Mouse (Mus musculus): ENCODE data around the gene Ppp1r21. TPM values are rescaled to one million over a fixed set of nuclear protein-coding genes. Genes with fewer than 3 reads are reported as not detected.

Ppp1r21 gene
- total RNA-seq, 2 experiments from 2014 or later, result 67.4 to 78.8 TPM

- DNase-seq (ENCODE audit: low spot score in 2 of 2), result peak; percentile 75
- intact Hi-C loops (cut with DNase I), result no loop called here
Measured at GRCm38 (mm10) chr17:88558168-88558842, 28.4 kb downstream of the Ppp1r21 start.

- intact Hi-C loops (cut with DNase I), result no loop called here
- DNase-seq (ENCODE audit: low spot score in 2 of 2), result no peak
Measured at GRCm38 (mm10) chr17:88563611-88564010, 33.7 kb downstream of the Ppp1r21 start.

- intact Hi-C loops (cut with DNase I), result no loop called here
- no peak for DNase-seq (ENCODE audit: low spot score in 2 of 2)
Measured at GRCm38 (mm10) chr17:88569807-88570540, 40.1 kb downstream of the Ppp1r21 start.

GRCm38 (mm10) chr17:88570784-88571183 lies 40.9 kb downstream of the Ppp1r21 start:
- no peak for DNase-seq (ENCODE audit: low spot score in 2 of 2)
- intact Hi-C loops (cut with DNase I), result no loop called here

- no peak for DNase-seq (ENCODE audit: low spot score in 2 of 2)
- intact Hi-C loops (cut with DNase I), result no loop called here
Measured at GRCm38 (mm10) chr17:88574811-88575210, 44.9 kb downstream of the Ppp1r21 start.

GRCm38 (mm10) chr17:88578522-88579242 lies 48.8 kb downstream of the Ppp1r21 start:
- intact Hi-C loops (cut with DNase I), result no loop called here
- no peak for DNase-seq (ENCODE audit: low spot score in 2 of 2)

- DNase-seq (ENCODE audit: low spot score in 2 of 2), result no peak
- intact Hi-C loops (cut with DNase I), result no loop called here
Measured at GRCm38 (mm10) chr17:88580556-88580955, 50.6 kb downstream of the Ppp1r21 start.

- intact Hi-C loops (cut with DNase I), result no loop called here
- DNase-seq (ENCODE audit: low spot score in 2 of 2), result peak in 1 of 2 experiments; percentile 51
Measured at GRCm38 (mm10) chr17:88581511-88582021, 51.6 kb downstream of the Ppp1r21 start.

- intact Hi-C loops (cut with DNase I), result no loop called here
Measured at GRCm38 (mm10) chr17:88582999-88583398, 53.1 kb downstream of the Ppp1r21 start.

GRCm38 (mm10) chr17:88583411-88583810 lies 53.5 kb downstream of the Ppp1r21 start:
- intact Hi-C loops (cut with DNase I), result no loop called here
- DNase-seq (ENCODE audit: low spot score in 2 of 2), result no peak

More at GRCm38 (mm10) chr17:88582999-88583398, 53.1 kb downstream of the Ppp1r21 start:
- DNase-seq (ENCODE audit: low spot score in 2 of 2), result no peak

- no peak for DNase-seq (ENCODE audit: low spot score in 2 of 2)
- intact Hi-C loops (cut with DNase I), result no loop called here
Measured at GRCm38 (mm10) chr17:88587371-88587770, 57.5 kb downstream of the Ppp1r21 start.

- no peak for DNase-seq (ENCODE audit: low spot score in 2 of 2)
- intact Hi-C loops (cut with DNase I), result no loop called here
Measured at GRCm38 (mm10) chr17:88588228-88588627, 58.3 kb downstream of the Ppp1r21 start.

- intact Hi-C loops (cut with DNase I), result no loop called here
- no peak for DNase-seq (ENCODE audit: low spot score in 2 of 2)
Measured at GRCm38 (mm10) chr17:88590251-88590650, 60.3 kb downstream of the Ppp1r21 start.

GRCm38 (mm10) chr17:88595071-88595470 lies 65.2 kb downstream of the Ppp1r21 start:
- DNase-seq (ENCODE audit: low spot score in 2 of 2), result no peak
- intact Hi-C loops (cut with DNase I), result loop anchor here (1.0 kb wide), 1 partner anchor 46 kb away; no protein-coding TSS in a partner anchor

GRCm38 (mm10) chr17:88596068-88596467 lies 66.2 kb downstream of the Ppp1r21 start:
- intact Hi-C loops (cut with DNase I), result no loop called here
- no peak for DNase-seq (ENCODE audit: low spot score in 2 of 2)

- intact Hi-C loops (cut with DNase I), result no loop called here
- peak; percentile 78 to 87 for DNase-seq (ENCODE audit: low spot score in 2 of 2)
Measured at GRCm38 (mm10) chr17:88596544-88597221, 66.8 kb downstream of the Ppp1r21 start.

GRCm38 (mm10) chr17:88597222-88598055 lies 67.5 kb downstream of the Ppp1r21 start, which contains the start of gene Ston1:
Gene Ston1, plus strand, starts transcription at chr17:88597684.
- DNase-seq (ENCODE audit: low spot score in 2 of 2), result no peak
- intact Hi-C loops (cut with DNase I), result no loop called here

GRCm38 (mm10) chr17:88598056-88598420 lies 68.1 kb downstream of the Ppp1r21 start:
- intact Hi-C loops (cut with DNase I), result no loop called here
- no peak for DNase-seq (ENCODE audit: low spot score in 2 of 2)
